In the genomic region with DNA sequence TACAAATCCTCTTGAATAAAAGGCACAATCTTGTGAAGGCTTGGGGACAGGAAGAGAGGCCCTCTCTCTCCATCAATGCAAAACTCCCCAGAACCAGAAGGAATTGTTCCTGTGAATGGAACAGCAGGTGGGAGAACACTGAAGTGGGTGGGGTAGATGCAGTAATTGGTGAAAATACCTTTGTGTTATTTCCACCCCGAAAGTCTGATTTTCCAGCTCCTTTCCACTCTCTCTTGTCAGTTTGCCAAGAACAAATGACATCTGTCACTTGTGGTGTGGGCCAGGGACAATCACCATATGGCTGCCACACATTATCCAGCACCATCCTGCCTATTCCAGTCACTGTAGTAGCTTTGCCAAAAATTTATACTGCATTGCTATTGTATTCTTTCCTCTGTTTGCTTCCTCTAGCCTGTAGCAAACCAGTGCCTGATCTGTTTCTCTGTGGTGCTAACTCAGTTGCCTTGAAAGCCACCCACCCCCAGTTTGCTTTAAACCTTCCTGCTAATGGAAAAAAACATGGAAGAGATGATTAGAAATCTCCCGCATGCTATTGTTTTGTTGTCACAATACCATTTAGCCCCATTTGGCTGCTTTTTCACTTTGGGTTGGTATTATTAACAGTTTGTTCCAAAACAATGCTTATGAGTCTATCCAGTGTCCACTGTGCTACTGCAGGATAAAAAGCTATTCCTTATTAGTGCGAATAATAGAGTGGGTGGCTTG, we compare ENCODE assay signal across 7 mouse cellular contexts. TPM values are rescaled to one million over a fixed set of nuclear protein-coding genes. Genes with fewer than 3 reads are reported as not detected.
A peak's percentile ranks its signal among the peaks of the same experiment; 100 is the strongest.
DNase-seq lines count a peak whose midpoint lies in the region; ATAC-seq and TF ChIP-seq lines count a peak whose summit lies in the region.

No protein-coding gene starts in this region.

- H3K4me1 ChIP-seq in neural tube, embryonic 11.5 days (ENCODE audit: control insufficient read depth, insufficient read depth, low read length) = no peaks in the 10 kb centered on the region
- no peaks in the 10 kb centered on the region for H3K4me1 ChIP-seq in heart, postnatal 0 days (ENCODE audit: control insufficient read depth, insufficient read depth)
- no peaks in the 10 kb centered on the region for H3K4me1 ChIP-seq in liver, embryonic 14.5 days (replicated peaks; ENCODE audit: control insufficient read depth in 2 of 2, insufficient read depth in 2 of 2, low read length in 1 of 2)
- no peaks in the 10 kb centered on the region for H3K4me1 ChIP-seq in stomach, postnatal 0 days (replicated peaks; ENCODE audit: control insufficient read depth, insufficient read depth)

- no peak for TF ChIP-seq EP300 in heart, postnatal 0 days (IDR thresholded peaks at IDR 0.05; ENCODE audit: low read depth)
- TF ChIP-seq EP300 in liver, embryonic 14.5 days (IDR thresholded peaks at IDR 0.05; ENCODE audit: low read depth) = no peak
- no peak for TF ChIP-seq EP300 in stomach, postnatal 0 days (optimal IDR thresholded peaks at IDR 0.05)

- H3K4me2 ChIP-seq in neural tube, embryonic 11.5 days (ENCODE audit: low read depth) = 0 out of 2 replicates have a peak overlapping the region, but pooled peaks have one; percentile 9
- H3K4me2 ChIP-seq in heart, postnatal 0 days (ENCODE audit: low read depth, low read length) = peak overlapping the region; percentile 57
- peak overlapping the region; percentile 37 for H3K4me2 ChIP-seq in liver, embryonic 14.5 days (ENCODE audit: low read depth)
- peak overlapping the region; percentile 30 for H3K4me2 ChIP-seq in stomach, postnatal 0 days (replicated peaks; ENCODE audit: low read depth)

- 42% methylated on average over 3 of the region's 3 CpGs for WGBS in neural tube, embryonic 11.5 days
- WGBS in heart, postnatal 0 days = 27% methylated on average over 3 of the region's 3 CpGs
- WGBS in liver, embryonic 14.5 days (ENCODE audit: insufficient replicate concordance) = 34% methylated on average over 3 of the region's 3 CpGs
- WGBS in stomach, postnatal 0 days = 31% methylated on average over 3 of the region's 3 CpGs

- no peak for DNase-seq in neural tube, embryonic 11.5 days (ENCODE audit: low spot score)
- no peak for DNase-seq in neural tube, embryonic 10.5 days (ENCODE audit: extremely low spot score, low spot score)
- peak; percentile 89 for DNase-seq in cerebellum, adult 9-11 months
- peak; percentile 11 for DNase-seq in heart, postnatal 0 days (ENCODE audit: low spot score)
- no peak for DNase-seq in liver, embryonic 14.5 days (ENCODE audit: low read depth in 3 of 3, low spot score in 3 of 3)
- no peak for DNase-seq in stomach, postnatal 0 days (ENCODE audit: low spot score)
- no peak for DNase-seq in yolk sac, embryonic 10.5 days (ENCODE audit: low spot score)

- no peak overlapping the region for H3K27ac ChIP-seq in neural tube, embryonic 11.5 days (ENCODE audit: low read depth, low read length)
- H3K27ac ChIP-seq in heart, postnatal 0 days (ENCODE audit: low read depth) = peak overlapping the region; percentile 53
- no peak overlapping the region for H3K27ac ChIP-seq in liver, embryonic 14.5 days
- H3K27ac ChIP-seq in stomach, postnatal 0 days (replicated peaks) = no peak overlapping the region

- no peaks in the 10 kb centered on the region for H3K9me3 ChIP-seq in neural tube, embryonic 11.5 days (ENCODE audit: control insufficient read depth, low read length)
- H3K9me3 ChIP-seq in heart, postnatal 0 days (replicated peaks; ENCODE audit: control insufficient read depth, low read length) = no peaks in the 10 kb centered on the region
- no peaks in the 10 kb centered on the region for H3K9me3 ChIP-seq in liver, embryonic 14.5 days (ENCODE audit: control insufficient read depth, low read length)
- H3K9me3 ChIP-seq in stomach, postnatal 0 days (ENCODE audit: control insufficient read depth, low read length) = no peaks in the 10 kb centered on the region

- no peaks in the 10 kb centered on the region for H3K27me3 ChIP-seq in neural tube, embryonic 11.5 days (ENCODE audit: control insufficient read depth, insufficient read depth, low read length)
- H3K27me3 ChIP-seq in heart, postnatal 0 days (ENCODE audit: control insufficient read depth, insufficient read depth, low read length) = no peaks in the 10 kb centered on the region
- no peaks in the 10 kb centered on the region for H3K27me3 ChIP-seq in liver, embryonic 14.5 days (ENCODE audit: control insufficient read depth, insufficient read depth, low read length)
- no peaks in the 10 kb centered on the region for H3K27me3 ChIP-seq in stomach, postnatal 0 days (ENCODE audit: control insufficient read depth, insufficient read depth, low read length)

- no peak overlapping the region for H3K4me3 ChIP-seq in neural tube, embryonic 11.5 days (ENCODE audit: low read depth, low read length)
- peak overlapping the region; percentile 40 for H3K4me3 ChIP-seq in heart, postnatal 0 days (ENCODE audit: low read depth, low read length)
- peak overlapping the region in 1 of 2 experiments; percentile 19; a peak in 1 of 4 replicates for H3K4me3 ChIP-seq in liver, embryonic 14.5 days (ENCODE audit: insufficient read depth in 1 of 2, low read depth in 2 of 2, low read length in 2 of 2)
- peak overlapping the region; percentile 6; the same call in 1 of the 2 replicates for H3K4me3 ChIP-seq in stomach, postnatal 0 days (ENCODE audit: low read depth, low read length)

- TF ChIP-seq CTCF in heart, postnatal 0 days (IDR thresholded peaks at IDR 0.05; ENCODE audit: low read depth) = no peak
- no peak for TF ChIP-seq CTCF in liver, embryonic 14.5 days (IDR thresholded peaks at IDR 0.05; ENCODE audit: low read depth)
- TF ChIP-seq CTCF in stomach, postnatal 0 days (IDR thresholded peaks at IDR 0.05; ENCODE audit: low read depth) = no peak

- peak; percentile 35; the same call in 1 of the 2 replicates for ATAC-seq in neural tube, embryonic 11.5 days (ENCODE audit: insufficient read depth, low FRiP score, low TSS enrichment)
- ATAC-seq in heart, postnatal 0 days (ENCODE audit: insufficient read depth, low read depth) = no peak
- ATAC-seq in liver, embryonic 14.5 days (ENCODE audit: insufficient read depth) = no peak
- no peak for ATAC-seq in stomach, postnatal 0 days (ENCODE audit: low FRiP score, low TSS enrichment)

- no peaks in the 10 kb centered on the region for H3K36me3 ChIP-seq in neural tube, embryonic 11.5 days (ENCODE audit: control insufficient read depth, insufficient read depth, low read length)
- no peaks in the 10 kb centered on the region for H3K36me3 ChIP-seq in heart, postnatal 0 days (replicated peaks; ENCODE audit: control insufficient read depth, insufficient read depth, low read length)
- no peaks in the 10 kb centered on the region for H3K36me3 ChIP-seq in liver, embryonic 14.5 days (replicated peaks; ENCODE audit: control insufficient read depth, insufficient read depth, low read depth)
- no peaks in the 10 kb centered on the region for H3K36me3 ChIP-seq in stomach, postnatal 0 days (ENCODE audit: control insufficient read depth, insufficient read depth, low read length)

- no peak overlapping the region for H3K9ac ChIP-seq in neural tube, embryonic 11.5 days (ENCODE audit: low read length)
- H3K9ac ChIP-seq in heart, postnatal 0 days (replicated peaks; ENCODE audit: low read depth, low read length) = no peak overlapping the region
- peak overlapping the region; percentile 9; the same call in 1 of the 2 replicates for H3K9ac ChIP-seq in liver, embryonic 14.5 days (replicated peaks)
- no peak overlapping the region for H3K9ac ChIP-seq in stomach, postnatal 0 days (ENCODE audit: low read length)

RNA-seq across cellular contexts. Expression of a gene that starts 37.9 kb away (rescaled TPM):
- polyA plus RNA-seq in neural tube, embryonic 11.5 days (2014; fragmentation: Nextera tagmentation; extraction: Ambion mirVana) = 0.21 and 0.23 TPM in 2 replicates
- 1.0 TPM in 1 of 2 replicates, not detected in the other for total RNA-seq in heart, postnatal 0 days (2014; rRNA removed; ENCODE audit: low replicate concordance)
- polyA plus RNA-seq in heart, postnatal 0 days (2015; fragmentation: Nextera tagmentation; extraction: Ambion mirVana) = 0.22 and 0.30 TPM in 2 replicates
- polyA plus RNA-seq in liver, embryonic 14.5 days (2012; rRNA removed) = not detected in 2 replicates
- polyA plus RNA-seq in liver, embryonic 14.5 days (2014; fragmentation: Nextera tagmentation; extraction: Ambion mirVana) = not detected in 2 replicates
- polyA plus RNA-seq in stomach, postnatal 0 days (2015; fragmentation: Nextera tagmentation; extraction: Ambion mirVana) = 0.25 and 0.38 TPM in 2 replicates

RNA-seq across cellular contexts. Expression of a gene that starts 50.7 kb away (rescaled TPM):
- not detected in 2 replicates for polyA plus RNA-seq in neural tube, embryonic 11.5 days (2014; fragmentation: Nextera tagmentation; extraction: Ambion mirVana)
- total RNA-seq in heart, postnatal 0 days (2014; rRNA removed; ENCODE audit: low replicate concordance) = not detected in 2 replicates
- polyA plus RNA-seq in heart, postnatal 0 days (2015; fragmentation: Nextera tagmentation; extraction: Ambion mirVana) = not detected in 2 replicates
- polyA plus RNA-seq in liver, embryonic 14.5 days (2012; rRNA removed) = not detected in 2 replicates
- not detected in 2 replicates for polyA plus RNA-seq in liver, embryonic 14.5 days (2014; fragmentation: Nextera tagmentation; extraction: Ambion mirVana)
- not detected in 2 replicates for polyA plus RNA-seq in stomach, postnatal 0 days (2015; fragmentation: Nextera tagmentation; extraction: Ambion mirVana)

Comparison
In these comparisons a context has a peak if more than half of its experiments do, and no peak if none do; other contexts are left out.
1. DNase-seq: peak in cerebellum, adult 9-11 months (single experiment) and heart, postnatal 0 days (single experiment); none in neural tube, embryonic 11.5 days (single experiment), neural tube, embryonic 10.5 days (single experiment), liver, embryonic 14.5 days (0 of 3), stomach, postnatal 0 days (single experiment) and yolk sac, embryonic 10.5 days (single experiment).
2. Peak in every context shown above with its lines, with median percentiles within 50 percentile points of each other: H3K4me2 ChIP-seq.